Mouse (Mus musculus): ENCODE measurements around the gene Plekhj1.

- TF ChIP-seq GATA1 (IDR thresholded peaks at IDR 0.05; ENCODE audit: borderline replicate concordance, low read length) (no peak), FLI1 (IDR thresholded peaks at IDR 0.05; ENCODE audit: low read length) (no peak)
These were observed 23.9 kb downstream of the Plekhj1 start for GRCm38 (mm10) chr10:80774549-80774948.

All from megakaryocyte, embryonic 14.5 days (primary cell).